In the genomic region with DNA sequence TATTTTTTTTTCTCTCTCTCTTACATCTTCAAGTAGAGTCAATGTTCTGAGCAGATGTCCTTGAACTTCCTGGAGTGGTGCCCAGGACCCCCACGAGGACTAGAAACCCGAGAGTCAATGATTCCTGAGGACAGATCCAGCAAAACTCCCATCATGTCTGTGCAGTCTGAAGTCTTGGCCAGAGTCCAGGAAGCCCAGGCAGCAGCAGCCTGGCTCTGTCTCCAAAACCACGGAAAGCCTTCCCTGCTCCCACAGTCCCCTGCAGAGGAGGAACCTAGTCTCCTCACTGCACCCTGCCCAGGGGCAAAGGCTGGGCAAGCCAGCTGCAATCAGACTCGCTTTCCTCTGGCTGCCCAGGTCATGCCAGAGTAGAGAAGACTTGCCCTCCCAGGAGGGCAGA, we compare ENCODE assay signal across 8 mouse cellular contexts.
DNase-seq lines count a peak whose midpoint lies in the region; ATAC-seq and TF ChIP-seq lines count a peak whose summit lies in the region.

No protein-coding gene starts in this region.

- no peak overlapping the region for H3K4me3 ChIP-seq in neural tube, embryonic 13.5 days
- H3K4me3 ChIP-seq in lung, postnatal 0 days (ENCODE audit: low read depth, low read length) = no peak overlapping the region
- H3K4me3 ChIP-seq in thymus, adult 2 months (ENCODE audit: control insufficient read depth, insufficient read depth, low read length) = no peak overlapping the region

- intact Hi-C loops in heart, postnatal 10 days (cut with DNase I) = loop anchor here (2.0 to 5.0 kb wide), 2 partner anchors 45 to 119 kb away; no protein-coding TSS in a partner anchor

- TF ChIP-seq POLR2A in thymus, adult 2 months (IDR thresholded peaks at IDR 0.05; ENCODE audit: control insufficient read depth, extremely low read depth, insufficient read depth, low read length, poor library complexity) = no peak

- H3K4me1 ChIP-seq in neural tube, embryonic 13.5 days (replicated peaks) = peaks cover 56% of the 10 kb centered on the region
- peaks cover 18% of the 10 kb centered on the region; the same call in 1 of the 2 replicates for H3K4me1 ChIP-seq in lung, postnatal 0 days (ENCODE audit: insufficient read depth, low read depth, low read length)
- peaks cover 32% of the 10 kb centered on the region for H3K4me1 ChIP-seq in thymus, adult 2 months (replicated peaks; ENCODE audit: control insufficient read depth, insufficient read depth, low read length)

- 25% methylated on average over 4 of the region's 4 CpGs for WGBS in neural tube, embryonic 13.5 days
- WGBS in lung, postnatal 0 days = 11% methylated on average over 4 of the region's 4 CpGs
- 38% methylated on average over 4 of the region's 4 CpGs for WGBS in thymus, adult 2 months

- no peaks in the 10 kb centered on the region for H3K9me3 ChIP-seq in neural tube, embryonic 13.5 days
- H3K9me3 ChIP-seq in lung, postnatal 0 days (ENCODE audit: low read length) = no peaks in the 10 kb centered on the region

- peak overlapping the region; percentile 78 for H3K27ac ChIP-seq in neural tube, embryonic 13.5 days (replicated peaks)
- no peak overlapping the region for H3K27ac ChIP-seq in lung, postnatal 0 days (ENCODE audit: low read length)
- H3K27ac ChIP-seq in thymus, adult 2 months (ENCODE audit: control insufficient read depth, insufficient read depth, low read length) = no peak overlapping the region

- ATAC-seq in cerebellum, adult (ENCODE audit: insufficient number of reproducible peaks, low FRiP score, low TSS enrichment) = no peak
- ATAC-seq in neural tube, embryonic 13.5 days (ENCODE audit: low read depth) = peak; percentile 32; the same call in 1 of the 2 replicates
- no peak for ATAC-seq in lung, postnatal 0 days
- no peak for ATAC-seq in megakaryocyte progenitor cell, adult 5-6 weeks (replicated peaks; ENCODE audit: poor library complexity)

- peak; percentile 65 for DNase-seq in cerebellum, adult 11 months
- no peak for DNase-seq in neural tube, embryonic 10.5 days (ENCODE audit: extremely low spot score, low spot score)
- DNase-seq in heart, postnatal 10 days = peak; percentile 51 to 59
- peak; percentile 41 for DNase-seq in lung, postnatal 0 days (ENCODE audit: low spot score)
- DNase-seq in thymus, adult 2 months = no peak

- H3K9ac ChIP-seq in neural tube, embryonic 13.5 days = no peak overlapping the region
- no peak overlapping the region for H3K9ac ChIP-seq in lung, postnatal 0 days (replicated peaks; ENCODE audit: low read depth)

- TF ChIP-seq EP300 in lung, postnatal 0 days (IDR thresholded peaks at IDR 0.05) = no peak

- no peak overlapping the region for H3K4me2 ChIP-seq in neural tube, embryonic 13.5 days
- H3K4me2 ChIP-seq in lung, postnatal 0 days (replicated peaks; ENCODE audit: low read depth, low read length) = no peak overlapping the region

- H3K27me3 ChIP-seq in neural tube, embryonic 13.5 days = no peaks in the 10 kb centered on the region
- no peaks in the 10 kb centered on the region for H3K27me3 ChIP-seq in lung, postnatal 0 days (replicated peaks; ENCODE audit: insufficient read depth, low read length)
- H3K27me3 ChIP-seq in thymus, adult 2 months (ENCODE audit: control insufficient read depth, insufficient read depth, low read length) = no peaks in the 10 kb centered on the region

- no peak for TF ChIP-seq CTCF in lung, postnatal 0 days (IDR thresholded peaks at IDR 0.05)
- TF ChIP-seq CTCF in thymus, adult 2 months (IDR thresholded peaks at IDR 0.05; ENCODE audit: borderline replicate concordance, control insufficient read depth, extremely low read depth, insufficient read depth, low read length, poor library complexity) = no peak

- no peaks in the 10 kb centered on the region for H3K36me3 ChIP-seq in neural tube, embryonic 13.5 days
- H3K36me3 ChIP-seq in lung, postnatal 0 days (ENCODE audit: insufficient read depth, low read length) = no peaks in the 10 kb centered on the region
- H3K36me3 ChIP-seq in thymus, adult 2 months (ENCODE audit: control insufficient read depth, insufficient read depth, low read length) = no peaks in the 10 kb centered on the region

Comparison
In these comparisons a context has a peak if more than half of its experiments do, and no peak if none do; other contexts are left out.
1. DNase-seq: peak in cerebellum, adult 11 months (single experiment), heart, postnatal 10 days (2 of 2) and lung, postnatal 0 days (single experiment); none in neural tube, embryonic 10.5 days (single experiment) and thymus, adult 2 months (single experiment).